Mouse (Mus musculus): ENCODE measurements around the gene Mrps10. TPM values are rescaled to one million over a fixed set of nuclear protein-coding genes. Genes with fewer than 3 reads are reported as not detected.
A peak's percentile ranks its signal among the peaks of the same experiment; 100 is the strongest.
"Not testable (repeated sequence)": the region's sequence is repeated elsewhere in the genome, so short reads cannot be mapped to it uniquely, and the experiment has no call there.

The Mrps10 gene
- total and polyA plus RNA-seq, 3 experiments, result 48.0 to 71.5 (median 50.0) TPM

DNA sequence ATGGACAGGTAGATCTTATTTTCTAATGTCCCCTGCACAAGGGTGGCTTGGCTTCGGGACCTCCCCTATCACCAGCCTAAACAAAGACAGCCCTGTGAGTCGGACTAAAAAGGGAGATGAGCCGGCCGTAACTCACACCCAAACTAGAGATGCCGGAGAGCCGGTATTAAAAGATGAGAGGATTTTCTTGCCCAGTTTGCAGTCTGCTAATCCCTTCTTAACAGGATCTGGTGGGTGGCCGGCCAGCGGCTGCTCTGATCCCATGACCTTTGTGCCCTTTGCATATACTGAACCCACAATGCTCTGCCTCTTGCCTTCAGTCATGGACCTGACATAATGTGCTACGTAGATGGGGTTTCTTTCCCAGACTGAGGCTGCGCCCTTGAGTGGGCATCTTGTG lies 31.8 kb downstream of the Mrps10 start, which contains the start of gene Guca1a:
TSS of gene Guca1a (minus strand) at position 134 of the 400 bp plus-strand sequence.
- TF ChIP-seq GATA2 (IDR thresholded peaks at IDR 0.05; ENCODE audit: borderline replicate concordance, low read depth, low read length) (no peak), GATA1 (IDR thresholded peaks at IDR 0.05; ENCODE audit: borderline replicate concordance, low read length) (no peak), POLR2AphosphoS5 (IDR thresholded peaks at IDR 0.05; ENCODE audit: insufficient replicate concordance, low read depth, low read length) (no peak), CTCF (IDR thresholded peaks at IDR 0.05; ENCODE audit: low read depth, low read length) (no peak), TAL1 (conservative IDR thresholded peaks at IDR 0.05; ENCODE audit: low read depth, low read length) (no peak)
- DNase-seq (ENCODE audit: low spot score), result no peak
- no peaks in the 10 kb centered on the region for H3K9me3 ChIP-seq (replicated peaks)
- no peak within 1 kb of the TSS for H3K4me3 ChIP-seq (ENCODE audit: low read depth, low read length)
- no peak for ATAC-seq (ENCODE audit: extremely low read depth, insufficient number of reproducible peaks, low FRiP score, poor library complexity, severe bottlenecking)
- H3K36me3 ChIP-seq (replicated peaks), result no peaks in the 10 kb centered on the region
- peaks cover 8% of the 10 kb centered on the region for H3K27me3 ChIP-seq (ENCODE audit: insufficient read depth, low read length)
- H3K4me1 ChIP-seq (ENCODE audit: insufficient read depth, low read depth, low read length), result peaks cover 8% of the 10 kb centered on the region

GRCm38 (mm10) chr17:47407717-47408557 lies 39.2 kb downstream of the Mrps10 start:
- DNase-seq (ENCODE audit: low spot score), result no peak

GRCm38 (mm10) chr17:47408558-47408898 lies 39.8 kb downstream of the Mrps10 start:
- H3K36me3 ChIP-seq (replicated peaks), result no peaks in the 10 kb centered on the region
- ATAC-seq (ENCODE audit: extremely low read depth, insufficient number of reproducible peaks, low FRiP score, poor library complexity, severe bottlenecking) (no peak), DNase-seq (ENCODE audit: low spot score) (peak; percentile 41)
- H3K4me3 ChIP-seq (ENCODE audit: low read depth, low read length), result no peak overlapping the region
- no peaks in the 10 kb centered on the region for H3K4me1 ChIP-seq (ENCODE audit: insufficient read depth, low read depth, low read length)
- peaks cover 5% of the 10 kb centered on the region for H3K27me3 ChIP-seq (ENCODE audit: insufficient read depth, low read length)
- no peaks in the 10 kb centered on the region for H3K9me3 ChIP-seq (replicated peaks)
- TF ChIP-seq GATA2 (IDR thresholded peaks at IDR 0.05; ENCODE audit: borderline replicate concordance, low read depth, low read length), result no peak
- TF ChIP-seq CTCF (IDR thresholded peaks at IDR 0.05; ENCODE audit: low read depth, low read length), result peak; percentile 44
- no peak for TF ChIP-seq TAL1 (conservative IDR thresholded peaks at IDR 0.05; ENCODE audit: low read depth, low read length)
- TF ChIP-seq GATA1 (IDR thresholded peaks at IDR 0.05; ENCODE audit: borderline replicate concordance, low read length), result no peak

More at GRCm38 (mm10) chr17:47407717-47408557, 39.2 kb downstream of the Mrps10 start:
- Histone ChIP-seq H3K36me3 (replicated peaks) (no peaks in the 10 kb centered on the region), H3K4me3 (ENCODE audit: low read depth, low read length) (no peak overlapping the region), H3K9me3 (replicated peaks) (no peaks in the 10 kb centered on the region), H3K27me3 (ENCODE audit: insufficient read depth, low read length) (peaks cover 5% of the 10 kb centered on the region), H3K4me1 (ENCODE audit: insufficient read depth, low read depth, low read length) (no peaks in the 10 kb centered on the region)
- ATAC-seq (ENCODE audit: extremely low read depth, insufficient number of reproducible peaks, low FRiP score, poor library complexity, severe bottlenecking), result no peak
- TF ChIP-seq TAL1 (conservative IDR thresholded peaks at IDR 0.05; ENCODE audit: low read depth, low read length) (no peak), POLR2AphosphoS5 (IDR thresholded peaks at IDR 0.05; ENCODE audit: insufficient replicate concordance, low read depth, low read length) (no peak), CTCF (IDR thresholded peaks at IDR 0.05; ENCODE audit: low read depth, low read length) (no peak), GATA1 (IDR thresholded peaks at IDR 0.05; ENCODE audit: borderline replicate concordance, low read length) (no peak), GATA2 (IDR thresholded peaks at IDR 0.05; ENCODE audit: borderline replicate concordance, low read depth, low read length) (no peak)

- not testable (repeated sequence) for H3K36me3 ChIP-seq (replicated peaks); H3K9me3 ChIP-seq (replicated peaks); H3K4me1 ChIP-seq (ENCODE audit: insufficient read depth, low read depth, low read length); ATAC-seq (ENCODE audit: extremely low read depth, insufficient number of reproducible peaks, low FRiP score, poor library complexity, severe bottlenecking); H3K27me3 ChIP-seq (ENCODE audit: insufficient read depth, low read length); H3K4me3 ChIP-seq (ENCODE audit: low read depth, low read length); DNase-seq (ENCODE audit: low spot score)
Observed at GRCm38 (mm10) chr17:47409897-47410861, 41.5 kb downstream of the Mrps10 start.

GRCm38 (mm10) chr17:47420195-47420594 lies 51.5 kb downstream of the Mrps10 start:
- Histone ChIP-seq H3K4me3 (ENCODE audit: low read depth, low read length) (no peak overlapping the region), H3K9me3 (replicated peaks) (no peaks in the 10 kb centered on the region), H3K36me3 (replicated peaks) (no peaks in the 10 kb centered on the region), H3K4me1 (ENCODE audit: insufficient read depth, low read depth, low read length) (no peaks in the 10 kb centered on the region), H3K27me3 (ENCODE audit: insufficient read depth, low read length) (peaks cover 4% of the 10 kb centered on the region; the same call in 1 of the 2 replicates)
- no peak for TF ChIP-seq GATA1 (IDR thresholded peaks at IDR 0.05; ENCODE audit: borderline replicate concordance, low read length)
- no peak for TF ChIP-seq CTCF (IDR thresholded peaks at IDR 0.05; ENCODE audit: low read depth, low read length)
- TF ChIP-seq GATA2 (IDR thresholded peaks at IDR 0.05; ENCODE audit: borderline replicate concordance, low read depth, low read length), result no peak
- TF ChIP-seq POLR2AphosphoS5 (IDR thresholded peaks at IDR 0.05; ENCODE audit: insufficient replicate concordance, low read depth, low read length), result no peak
- no peak for TF ChIP-seq TAL1 (conservative IDR thresholded peaks at IDR 0.05; ENCODE audit: low read depth, low read length)
- DNase-seq (ENCODE audit: low spot score), result no peak
- ATAC-seq (ENCODE audit: extremely low read depth, insufficient number of reproducible peaks, low FRiP score, poor library complexity, severe bottlenecking), result no peak

DNA sequence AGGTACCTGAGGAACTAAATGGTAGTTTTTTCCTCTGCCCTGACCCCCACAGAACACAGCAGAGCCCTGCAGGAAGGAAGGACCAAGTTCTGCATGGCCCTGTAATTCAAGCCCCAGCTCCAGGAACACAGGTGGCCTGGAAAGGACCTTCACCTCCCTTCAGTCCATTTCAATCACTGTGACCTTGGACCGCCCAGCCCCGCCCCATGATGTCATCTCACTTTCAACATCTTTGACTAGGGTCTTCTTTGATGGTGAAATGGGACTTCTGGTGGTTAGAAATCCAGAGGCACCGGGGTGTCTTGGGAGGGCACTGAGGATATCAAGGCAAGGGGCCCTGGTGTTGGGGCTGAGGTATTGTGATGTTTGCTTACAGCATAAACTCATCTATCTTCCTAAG lies 52.9 kb downstream of the Mrps10 start:
- peaks cover 4% of the 10 kb centered on the region; the same call in 1 of the 2 replicates for H3K27me3 ChIP-seq (ENCODE audit: insufficient read depth, low read length)

DNA sequence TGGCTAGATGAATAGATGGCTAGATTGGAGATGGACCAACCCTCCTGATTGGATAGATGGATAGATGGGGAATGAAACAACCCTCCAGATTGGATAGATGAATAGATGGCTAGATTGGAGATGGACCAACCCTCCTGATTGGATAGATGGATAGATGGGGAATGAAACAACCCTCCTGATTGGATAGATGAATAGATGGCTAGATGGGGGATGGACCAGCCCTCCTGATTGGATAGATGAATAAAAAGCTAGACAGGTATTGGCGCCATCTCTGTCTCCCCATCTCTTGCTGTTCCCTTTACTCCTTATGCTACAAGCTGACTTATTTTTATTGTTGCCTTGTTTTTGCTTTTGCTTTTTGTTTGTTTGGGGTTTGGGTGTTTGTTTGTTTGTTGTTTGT lies 53.9 kb downstream of the Mrps10 start:
- not testable (repeated sequence) for H3K27me3 ChIP-seq (ENCODE audit: insufficient read depth, low read length); ATAC-seq (ENCODE audit: extremely low read depth, insufficient number of reproducible peaks, low FRiP score, poor library complexity, severe bottlenecking); DNase-seq (ENCODE audit: low spot score)

More for the DNA sequence above, 52.9 kb downstream of the Mrps10 start:
- no peak for DNase-seq (ENCODE audit: low spot score)
- TF ChIP-seq POLR2AphosphoS5 (IDR thresholded peaks at IDR 0.05; ENCODE audit: insufficient replicate concordance, low read depth, low read length) (no peak), CTCF (IDR thresholded peaks at IDR 0.05; ENCODE audit: low read depth, low read length) (no peak), GATA1 (IDR thresholded peaks at IDR 0.05; ENCODE audit: borderline replicate concordance, low read length) (no peak), GATA2 (IDR thresholded peaks at IDR 0.05; ENCODE audit: borderline replicate concordance, low read depth, low read length) (no peak), TAL1 (conservative IDR thresholded peaks at IDR 0.05; ENCODE audit: low read depth, low read length) (no peak)
- Histone ChIP-seq H3K4me3 (ENCODE audit: low read depth, low read length) (no peak overlapping the region), H3K4me1 (ENCODE audit: insufficient read depth, low read depth, low read length) (0 out of 2 replicates have a peak, but pooled peaks cover 3% of the 10 kb centered on the region), H3K36me3 (replicated peaks) (no peaks in the 10 kb centered on the region), H3K9me3 (replicated peaks) (no peaks in the 10 kb centered on the region)
- no peak for ATAC-seq (ENCODE audit: extremely low read depth, insufficient number of reproducible peaks, low FRiP score, poor library complexity, severe bottlenecking)

More for the DNA sequence above, 53.9 kb downstream of the Mrps10 start:
- H3K36me3 ChIP-seq (replicated peaks); H3K4me3 ChIP-seq (ENCODE audit: low read depth, low read length); H3K9me3 ChIP-seq (replicated peaks); H3K4me1 ChIP-seq (ENCODE audit: insufficient read depth, low read depth, low read length): not testable (repeated sequence)
